Mouse (Mus musculus) kidney, adult 18-20 months (tissue): Measurements from ENCODE around the gene Nmnat3.
A peak's percentile ranks its signal among the peaks of the same experiment; 100 is the strongest.

ENCODE experiments used
- DNase-seq: peaks from one replicate; pipeline ENCODE4 v3.0.0; 2021

Gene Nmnat3

GRCm38 (mm10) chr9:98424291-98424690 is 137.1 kb downstream of the Nmnat3 start:
- DNase-seq = peak; percentile 12

DNA sequence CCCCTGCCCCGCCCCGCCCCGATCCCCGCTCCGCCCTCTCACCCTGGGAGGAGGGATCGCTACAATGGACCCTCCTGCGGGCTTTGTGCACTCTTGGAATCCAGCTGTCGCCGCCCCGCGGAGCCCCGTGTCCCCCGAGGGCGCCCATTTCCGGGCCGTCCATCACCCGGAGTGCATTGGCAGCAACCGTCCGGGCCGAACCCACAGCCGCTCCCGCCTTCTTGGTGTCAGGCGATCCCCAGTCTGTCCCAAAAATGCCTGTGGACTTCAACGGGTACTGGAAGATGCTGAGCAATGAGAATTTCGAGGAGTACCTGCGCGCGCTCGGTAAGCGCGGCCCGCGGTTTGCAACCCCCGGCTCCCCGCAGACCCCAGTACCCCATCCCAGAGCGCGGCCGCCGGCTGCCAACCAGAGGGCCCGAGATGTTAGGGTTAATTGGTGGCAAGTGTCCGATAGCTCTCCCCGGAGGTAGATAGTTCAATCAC is 137.5 kb downstream of the Nmnat3 start:
- DNase-seq = peak; percentile 40

GRCm38 (mm10) chr9:98425351-98425880 is 138.2 kb downstream of the Nmnat3 start:
- no peak for DNase-seq

DNA sequence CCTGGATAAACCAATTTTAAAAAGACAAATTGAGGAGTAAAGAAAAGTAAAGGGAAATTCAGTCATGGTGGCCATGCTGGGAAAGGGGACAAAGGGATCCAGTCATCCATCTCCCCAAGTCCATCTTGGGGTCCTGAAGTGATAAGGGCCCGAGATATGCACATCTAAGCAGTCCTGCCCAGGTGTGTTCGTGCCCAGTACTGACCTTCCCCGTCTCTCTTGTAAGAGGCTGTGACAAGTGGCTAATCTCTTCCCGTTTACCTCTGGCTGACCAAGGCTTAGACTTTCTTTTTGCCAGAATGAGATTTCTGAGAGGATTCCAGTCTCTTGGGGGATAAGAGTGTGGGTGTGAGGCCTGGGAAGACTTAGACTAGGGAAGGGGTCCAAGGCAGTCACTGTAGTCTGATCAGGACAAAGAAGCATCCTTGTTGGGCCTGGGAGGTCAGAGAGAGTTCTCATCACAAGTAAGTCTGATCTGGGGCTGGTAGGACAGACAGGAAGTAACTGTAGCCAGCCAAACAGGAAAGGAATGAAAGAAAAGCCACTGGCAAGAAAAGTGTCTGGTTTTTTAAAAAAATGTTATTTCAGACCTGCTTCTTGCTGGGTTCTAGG is 140.8 kb downstream of the Nmnat3 start:
- no peak for DNase-seq

DNA sequence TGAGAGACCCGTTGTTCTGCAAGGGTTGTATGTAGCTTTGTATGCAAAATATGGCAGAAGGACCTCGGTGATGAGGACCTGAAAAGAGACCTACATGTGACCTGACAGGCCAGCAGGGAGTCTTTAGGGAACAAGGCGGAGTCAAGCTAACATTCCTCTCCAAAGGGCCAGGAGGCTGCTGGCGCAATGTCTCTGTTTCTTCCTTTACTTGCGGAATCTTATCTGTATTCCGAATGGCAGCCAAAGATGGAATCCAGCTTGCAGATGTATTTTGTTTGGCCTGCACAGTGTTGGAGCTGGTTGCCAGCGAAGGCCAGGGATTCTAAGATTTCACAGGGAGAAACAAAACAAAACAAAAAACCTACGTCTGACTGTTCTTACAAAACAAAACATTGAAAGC is 141.5 kb downstream of the Nmnat3 start:
- DNase-seq = no peak

GRCm38 (mm10) chr9:98429806-98430205 is 142.6 kb downstream of the Nmnat3 start:
- DNase-seq = no peak

GRCm38 (mm10) chr9:98430528-98430927 is 143.3 kb downstream of the Nmnat3 start:
- no peak for DNase-seq

- no peak for DNase-seq
Measured at GRCm38 (mm10) chr9:98433021-98433420, 145.8 kb downstream of the Nmnat3 start.

- DNase-seq = no peak
Measured at GRCm38 (mm10) chr9:98433956-98434588, 146.8 kb downstream of the Nmnat3 start.

GRCm38 (mm10) chr9:98437819-98438218 is 150.6 kb downstream of the Nmnat3 start:
- DNase-seq = no peak

GRCm38 (mm10) chr9:98439091-98439490 is 151.9 kb downstream of the Nmnat3 start:
- no peak for DNase-seq

GRCm38 (mm10) chr9:98442638-98443037 is 155.4 kb downstream of the Nmnat3 start:
- no peak for DNase-seq

DNA sequence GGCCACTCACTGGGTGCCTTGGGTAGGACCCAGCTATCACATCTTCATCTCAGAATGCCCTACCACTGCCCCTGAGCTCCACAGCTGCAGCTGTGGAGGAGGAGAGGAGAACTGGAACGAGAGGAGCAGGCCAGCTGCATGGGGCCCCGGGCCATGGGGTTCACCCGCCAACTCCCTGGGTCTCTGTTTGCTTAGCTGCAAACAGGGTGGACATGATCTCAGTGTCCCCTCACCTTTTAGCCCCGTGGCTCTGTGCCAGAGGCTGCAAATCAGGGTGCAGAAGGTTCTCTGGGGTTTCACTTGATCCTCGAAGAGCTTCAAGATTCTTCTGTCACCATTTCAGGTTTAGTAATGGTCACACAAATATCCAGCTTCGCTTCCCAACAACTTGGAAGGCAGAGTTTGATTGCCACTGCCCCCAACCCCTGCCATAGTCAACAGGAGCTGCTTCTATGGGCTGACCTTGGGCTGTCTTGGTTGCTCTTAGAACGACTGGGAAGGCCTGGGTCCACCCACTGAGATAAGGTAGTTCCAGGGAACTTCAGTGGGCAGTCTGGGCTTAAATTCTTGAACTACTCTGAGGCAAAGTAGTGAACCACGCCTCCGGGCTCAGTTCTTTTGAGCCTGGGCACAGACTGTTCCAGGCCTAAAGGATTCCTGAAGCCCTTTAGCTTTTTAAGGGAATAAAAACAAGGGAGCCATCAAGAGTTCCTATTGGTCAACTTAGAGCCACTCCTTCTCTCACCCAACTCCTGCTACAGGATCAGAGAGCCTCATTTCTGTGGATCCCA is 158.3 kb downstream of the Nmnat3 start:
- no peak for DNase-seq

- no peak for DNase-seq
Measured at GRCm38 (mm10) chr9:98450976-98451375, 163.7 kb downstream of the Nmnat3 start.

GRCm38 (mm10) chr9:98466709-98467108 is 179.5 kb downstream of the Nmnat3 start:
- DNase-seq = no peak
